Mouse (Mus musculus): ENCODE data around the gene Rpl39. TPM values are rescaled to one million over a fixed set of nuclear protein-coding genes. Genes with fewer than 3 reads are reported as not detected.
"Not testable (repeated sequence)": the region's sequence is repeated elsewhere in the genome, so short reads cannot be mapped to it uniquely, and the experiment has no call there.

Gene Rpl39
- total RNA-seq (2021) = 100 to 1,000 TPM; 417 to 466 TPM
- long read RNA-seq, experiment 1, transcript Rpl39-201 (3 exons, 612 nt) = major isoform, 139 of 170 reads
- long read RNA-seq, experiment 1, partial matches to known transcripts = 31 of 170 reads
- long read RNA-seq, experiment 1, other reads (novel, unspliced or antisense) = 0 of 170 reads
- long read RNA-seq, experiment 2, transcript Rpl39-201 (3 exons, 612 nt) = major isoform, 176 of 205 reads
- long read RNA-seq, experiment 2, partial matches to known transcripts = 29 of 205 reads
- long read RNA-seq, experiment 2, other reads (novel, unspliced or antisense) = 0 of 205 reads

DNA sequence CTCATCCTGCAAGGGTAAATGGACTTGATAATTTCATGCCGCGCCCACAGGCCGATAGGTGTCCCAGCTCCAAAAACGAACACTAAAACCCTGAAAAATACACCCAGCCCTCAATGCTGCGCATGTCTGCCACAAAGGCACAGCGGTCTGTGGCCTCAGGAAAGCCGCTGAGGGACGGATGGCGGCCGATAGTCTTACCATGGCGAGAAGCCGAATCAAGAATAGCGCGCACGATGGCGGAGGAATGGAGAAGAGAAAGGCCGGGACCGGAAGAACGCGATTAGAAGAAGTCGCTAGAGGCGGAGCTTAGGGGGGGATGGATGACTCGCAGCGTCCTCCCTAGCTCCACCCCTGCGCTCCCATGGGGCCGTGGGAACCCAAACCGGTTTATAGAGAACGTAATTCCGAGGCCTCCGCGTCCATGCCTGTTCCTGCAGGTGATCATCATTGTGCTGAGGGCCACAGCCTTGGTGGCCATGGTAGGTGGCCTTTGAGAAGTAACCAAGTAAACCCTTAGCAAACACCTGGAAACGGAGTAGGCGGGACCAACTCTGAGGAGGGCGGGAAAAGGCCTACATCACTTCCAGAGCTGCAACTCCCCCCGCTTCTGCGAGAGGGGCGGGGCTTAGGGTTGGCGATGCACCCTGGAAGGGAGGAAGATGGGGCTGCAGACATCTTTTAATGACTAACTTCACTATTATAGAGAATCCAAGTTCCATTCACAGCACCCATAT lies at the start of gene Rpl39:
Rpl39 (minus strand) TSS at position 476 of the 734 bp plus-strand sequence.
- intact Hi-C loops (cut with DNase I; ENCODE audit: low total_unique reads) = no loop called here
- peak; percentile 87 for DNase-seq

GRCm38 (mm10) chrX:37126671-37127358 lies 41.6 kb upstream of the Rpl39 start, which contains the start of gene Nkap:
Gene Nkap (plus strand): TSS chrX:37126795.
- DNase-seq = peak; percentile 50
- intact Hi-C loops (cut with DNase I; ENCODE audit: low total_unique reads) = no loop called here

DNA sequence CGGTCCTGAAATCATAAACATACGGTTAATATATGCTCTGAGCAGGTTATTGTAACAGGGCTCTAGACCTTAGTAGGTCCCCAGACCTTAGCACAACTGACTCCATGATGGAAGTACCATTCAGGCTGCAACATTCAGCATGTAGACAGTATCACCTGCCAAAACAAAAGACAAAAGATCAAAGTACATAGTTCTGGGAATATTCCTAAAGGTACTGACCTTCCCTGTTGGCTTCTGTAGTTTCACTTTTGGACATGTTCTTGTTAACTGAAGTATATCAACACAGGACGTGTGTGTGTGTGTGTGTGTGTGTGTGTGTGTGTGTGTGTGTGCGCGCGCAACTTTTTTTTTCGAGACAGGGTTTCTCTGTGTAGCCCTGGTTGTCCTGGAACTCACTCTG lies 40.3 kb upstream of the Rpl39 start:
- DNase-seq = no peak
- intact Hi-C loops (cut with DNase I; ENCODE audit: low total_unique reads) = no loop called here

- intact Hi-C loops (cut with DNase I; ENCODE audit: low total_unique reads) = no loop called here
- no peak for DNase-seq
Observed at GRCm38 (mm10) chrX:37120212-37120611, 35.0 kb upstream of the Rpl39 start.

DNA sequence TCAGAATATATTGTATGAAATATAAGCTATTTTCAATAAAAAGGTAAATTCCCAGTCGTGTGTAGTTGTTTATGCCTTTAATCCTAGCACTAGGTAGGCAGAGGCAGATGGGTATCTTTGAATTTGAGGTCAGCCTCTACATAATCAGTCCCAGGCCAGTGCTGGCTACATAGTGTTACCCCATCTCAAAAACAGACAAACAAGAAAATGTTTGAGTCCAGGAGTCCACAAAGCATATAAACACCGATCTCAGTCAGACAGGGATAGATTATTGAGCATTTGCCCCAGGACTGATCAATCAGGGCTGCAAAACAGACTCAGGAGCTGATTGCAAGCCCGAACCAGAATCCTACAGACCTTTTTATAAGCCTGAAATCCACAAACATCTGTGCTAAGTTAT lies 34.4 kb upstream of the Rpl39 start:
- no peak for DNase-seq
- intact Hi-C loops (cut with DNase I; ENCODE audit: low total_unique reads) = no loop called here

GRCm38 (mm10) chrX:37117085-37117484 lies 31.9 kb upstream of the Rpl39 start:
- intact Hi-C loops (cut with DNase I; ENCODE audit: low total_unique reads) = no loop called here
- no peak for DNase-seq

DNA sequence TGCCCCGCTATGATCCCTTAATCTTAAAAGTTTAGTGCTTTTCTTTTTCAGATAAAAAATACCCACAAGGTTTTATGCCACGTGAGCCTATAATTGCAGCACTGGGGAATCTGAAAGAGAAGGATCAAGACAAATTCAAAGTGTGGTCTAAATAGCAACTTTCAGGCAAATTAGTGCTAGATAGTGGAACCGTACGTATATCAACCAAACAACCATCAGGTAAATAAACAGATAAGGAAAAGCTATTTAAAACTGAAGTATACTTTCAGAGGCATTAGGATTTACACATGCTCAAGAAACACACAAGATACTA lies 25.6 kb upstream of the Rpl39 start:
- intact Hi-C loops (cut with DNase I; ENCODE audit: low total_unique reads) = no loop called here
- no peak for DNase-seq

GRCm38 (mm10) chrX:37110193-37110880 lies 25.1 kb upstream of the Rpl39 start, which contains the start of gene Upf3b:
Gene Upf3b (minus strand): TSS chrX:37110322.
- intact Hi-C loops (cut with DNase I; ENCODE audit: low total_unique reads) = no loop called here
- DNase-seq = peak; percentile 90

DNA sequence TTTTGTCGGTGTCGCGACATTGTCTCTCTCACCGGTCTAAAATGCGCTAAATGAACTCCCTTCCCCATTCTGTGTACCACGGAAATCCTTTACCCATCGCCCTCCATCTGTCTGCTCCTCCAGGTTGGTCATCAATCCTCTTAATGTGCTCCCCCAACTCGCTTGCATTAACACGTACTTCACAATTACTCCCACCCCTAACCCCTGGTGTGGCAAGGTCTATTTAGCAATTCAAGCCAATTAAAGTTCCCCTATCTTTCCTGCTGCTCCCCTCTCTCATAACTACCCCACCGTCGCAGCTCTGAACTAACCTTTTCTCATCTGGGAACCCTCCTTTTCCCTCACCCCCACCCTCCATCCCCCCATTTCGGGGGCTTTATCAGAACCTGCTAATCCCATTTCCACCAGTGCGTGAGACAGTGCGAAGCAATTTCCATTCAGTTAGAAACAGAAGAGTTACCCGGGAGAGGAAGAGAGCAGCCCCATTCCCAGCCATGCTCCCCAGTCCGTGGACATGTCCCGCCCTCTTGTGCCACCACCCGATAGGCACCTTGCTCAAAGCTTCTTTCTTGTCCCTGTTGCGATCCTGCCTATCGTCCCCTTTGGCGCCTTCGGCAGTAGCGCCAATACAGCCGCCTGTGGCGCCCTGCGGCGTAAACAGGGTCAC lies 24.5 kb upstream of the Rpl39 start:
- no peak for DNase-seq
- intact Hi-C loops (cut with DNase I; ENCODE audit: low total_unique reads) = no loop called here

- intact Hi-C loops (cut with DNase I; ENCODE audit: low total_unique reads) = no loop called here
- no peak for DNase-seq
Observed at GRCm38 (mm10) chrX:37103826-37104225, 18.6 kb upstream of the Rpl39 start.

GRCm38 (mm10) chrX:37098681-37099080 lies 13.5 kb upstream of the Rpl39 start:
- DNase-seq = no peak
- intact Hi-C loops (cut with DNase I; ENCODE audit: low total_unique reads) = no loop called here

GRCm38 (mm10) chrX:37095106-37095768 lies 10.0 kb upstream of the Rpl39 start:
- no peak for DNase-seq
- intact Hi-C loops (cut with DNase I; ENCODE audit: low total_unique reads) = no loop called here

GRCm38 (mm10) chrX:37091457-37091856 lies 6.3 kb upstream of the Rpl39 start:
- no peak for DNase-seq
- intact Hi-C loops (cut with DNase I; ENCODE audit: low total_unique reads) = no loop called here

GRCm38 (mm10) chrX:37088778-37089177 lies 3.6 kb upstream of the Rpl39 start:
- intact Hi-C loops (cut with DNase I; ENCODE audit: low total_unique reads) = no loop called here
- DNase-seq = no peak

DNA sequence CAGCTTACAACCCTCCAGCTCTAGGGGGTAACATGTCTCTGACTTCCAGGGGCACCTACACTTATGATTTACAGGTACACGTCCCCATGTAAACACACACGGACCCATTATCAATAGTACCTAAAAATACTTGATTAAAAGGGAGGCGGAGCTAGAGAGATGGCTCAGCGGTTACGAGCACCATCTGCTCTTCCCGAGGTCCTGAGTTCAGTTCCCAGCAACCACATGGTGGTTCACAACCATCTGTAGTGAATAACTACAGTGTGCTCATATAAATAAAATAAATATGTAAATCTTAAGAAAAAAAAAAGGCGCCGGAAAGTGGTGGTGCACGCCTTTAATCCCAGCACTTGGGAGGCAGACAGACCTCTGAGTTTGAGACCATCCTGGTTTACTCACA lies 463 bp upstream of the Rpl39 start:
- intact Hi-C loops (cut with DNase I; ENCODE audit: low total_unique reads) = no loop called here
- DNase-seq = no peak

GRCm38 (mm10) chrX:37084318-37084926 lies 780 bp downstream of the Rpl39 start:
- DNase-seq = no peak
- intact Hi-C loops (cut with DNase I; ENCODE audit: low total_unique reads) = no loop called here

DNA sequence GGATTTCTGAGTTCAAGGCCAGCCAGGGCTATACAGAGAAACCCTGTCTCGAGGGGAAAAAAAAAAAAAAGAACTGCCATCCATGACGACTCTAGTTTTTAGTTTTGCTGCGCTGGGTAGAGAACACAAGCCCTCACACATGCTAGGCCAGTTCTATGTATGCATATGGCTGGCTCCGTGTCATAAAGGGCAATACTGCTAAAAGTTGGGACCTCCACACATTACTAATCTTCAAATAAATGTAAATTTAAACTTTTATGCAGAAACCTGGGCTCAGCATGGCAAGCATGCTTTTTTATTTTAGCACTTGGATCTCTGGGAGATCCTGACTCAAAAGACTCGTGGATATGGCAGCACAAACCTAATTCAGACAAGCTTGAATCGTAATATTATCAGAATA lies 4.0 kb downstream of the Rpl39 start:
- intact Hi-C loops (cut with DNase I; ENCODE audit: low total_unique reads) = no loop called here
- DNase-seq = no peak

GRCm38 (mm10) chrX:37080345-37080744 lies 4.9 kb downstream of the Rpl39 start:
- intact Hi-C loops (cut with DNase I; ENCODE audit: low total_unique reads); DNase-seq: not testable (repeated sequence)

- intact Hi-C loops (cut with DNase I; ENCODE audit: low total_unique reads) = no loop called here
Observed at GRCm38 (mm10) chrX:37076651-37077050, 8.6 kb downstream of the Rpl39 start.

More at GRCm38 (mm10) chrX:37076651-37077050, 8.6 kb downstream of the Rpl39 start:
- DNase-seq = no peak
